Mouse (Mus musculus) right cerebral cortex, postnatal 4 days (tissue): Measurements from ENCODE around the gene Bcl9l.

Source experiments
- DNase-seq: peaks from one replicate; pipeline ENCODE4 v3.0.0-alpha.2; 2022

Gene Bcl9l

GRCm38 (mm10) chr9:44513610-44514009 is 31.0 kb downstream of the Bcl9l start:
- no peak for DNase-seq

DNA sequence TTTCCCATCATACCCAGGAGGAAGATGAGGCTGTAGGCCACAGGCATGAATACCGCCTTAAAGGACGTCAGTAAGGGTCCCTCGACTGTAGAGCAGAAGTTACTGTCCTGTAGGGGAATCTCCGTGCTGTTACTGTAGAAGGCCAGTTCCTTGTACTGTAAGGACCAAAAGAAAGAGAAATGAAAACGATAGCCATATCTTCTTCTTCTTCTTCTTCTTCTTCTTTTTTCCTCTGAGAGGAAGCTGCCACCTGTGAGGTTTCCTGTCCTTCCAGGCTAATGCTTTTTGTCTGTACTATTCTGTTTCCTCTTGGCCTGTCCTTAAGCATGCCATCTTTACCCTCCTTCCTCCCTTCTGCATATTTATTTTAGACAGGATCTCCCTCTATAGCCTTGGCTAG is 31.5 kb downstream of the Bcl9l start:
- no peak for DNase-seq

- DNase-seq: no peak
Measured at GRCm38 (mm10) chr9:44515131-44515751, 32.6 kb downstream of the Bcl9l start.

- DNase-seq: no peak
Measured at GRCm38 (mm10) chr9:44515891-44516290, 33.3 kb downstream of the Bcl9l start.

- DNase-seq: no peak
Measured at GRCm38 (mm10) chr9:44517368-44517767, 34.7 kb downstream of the Bcl9l start.

DNA sequence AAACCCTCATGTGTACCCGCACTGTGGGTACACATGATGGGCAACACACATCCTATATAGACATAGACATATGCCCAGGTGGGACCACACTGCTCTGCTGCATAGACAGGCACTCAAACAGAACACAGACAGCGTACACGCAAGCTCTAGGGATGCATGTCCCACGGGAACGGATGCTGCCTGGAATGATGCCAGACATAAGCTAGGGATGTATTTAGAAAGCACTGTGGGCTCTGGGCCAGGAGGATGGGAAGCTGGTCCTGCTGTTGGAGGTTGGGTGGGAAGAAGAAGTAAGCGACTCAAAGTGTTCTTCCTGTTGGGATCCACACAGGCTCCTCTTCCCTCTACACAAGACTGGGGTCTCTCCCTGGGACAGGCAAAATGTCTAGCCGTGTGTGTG is 35.4 kb downstream of the Bcl9l start:
- DNase-seq: peak; percentile 56

GRCm38 (mm10) chr9:44521927-44522326 is 39.3 kb downstream of the Bcl9l start:
- DNase-seq: no peak

GRCm38 (mm10) chr9:44523686-44524085 is 41.1 kb downstream of the Bcl9l start:
- DNase-seq: no peak

DNA sequence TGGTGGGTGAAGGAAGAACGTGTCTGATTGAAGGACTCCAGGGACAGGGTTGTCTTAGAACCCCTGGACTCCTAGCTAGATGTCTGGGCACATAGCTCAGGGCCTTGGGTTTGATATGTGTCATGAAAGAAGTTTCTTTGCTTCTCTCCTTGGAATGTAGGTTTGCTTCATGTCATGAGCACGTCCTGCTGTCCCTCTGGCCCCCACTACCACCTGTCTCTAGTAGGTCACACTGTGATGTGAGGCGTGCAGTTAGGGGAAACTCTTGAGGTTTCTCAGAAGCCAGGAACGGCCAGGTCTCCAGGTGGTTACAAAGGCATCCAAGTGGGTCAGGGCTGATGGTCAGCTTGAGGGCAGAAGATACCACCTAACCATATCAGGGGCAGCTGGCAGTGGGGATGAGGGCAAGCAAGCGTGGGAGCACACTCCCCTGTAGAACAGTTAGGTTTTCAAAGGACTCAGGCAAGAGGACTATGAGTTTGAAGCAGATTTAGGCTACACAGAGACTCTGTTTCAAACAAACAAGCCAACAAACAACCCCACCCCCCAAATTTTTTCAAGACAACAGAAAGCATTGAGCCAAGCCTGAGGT is 41.7 kb downstream of the Bcl9l start:
- DNase-seq: no peak

DNA sequence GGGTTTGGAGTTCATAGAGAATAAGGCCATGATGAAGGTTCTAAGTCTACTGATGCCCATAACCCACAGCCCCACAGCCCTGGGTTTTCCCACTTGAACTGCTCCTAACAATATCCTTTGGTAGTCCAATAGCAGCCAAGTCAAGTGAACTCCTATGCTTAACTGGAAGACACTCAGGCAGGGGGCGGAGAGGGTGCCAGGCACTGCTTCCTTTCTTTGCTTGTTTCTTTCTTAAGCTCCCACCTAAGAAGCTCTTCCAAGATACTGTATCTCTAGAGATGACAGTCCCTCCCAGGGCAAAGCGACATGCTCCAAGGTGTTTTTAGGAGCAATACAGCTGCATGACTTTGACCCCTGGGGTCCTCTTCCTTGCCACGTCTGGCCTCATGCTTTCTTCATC is 42.4 kb downstream of the Bcl9l start:
- no peak for DNase-seq

GRCm38 (mm10) chr9:44525589-44525988 is 43.0 kb downstream of the Bcl9l start:
- DNase-seq: no peak

- no peak for DNase-seq
Measured at GRCm38 (mm10) chr9:44526337-44527112, 43.9 kb downstream of the Bcl9l start.

DNA sequence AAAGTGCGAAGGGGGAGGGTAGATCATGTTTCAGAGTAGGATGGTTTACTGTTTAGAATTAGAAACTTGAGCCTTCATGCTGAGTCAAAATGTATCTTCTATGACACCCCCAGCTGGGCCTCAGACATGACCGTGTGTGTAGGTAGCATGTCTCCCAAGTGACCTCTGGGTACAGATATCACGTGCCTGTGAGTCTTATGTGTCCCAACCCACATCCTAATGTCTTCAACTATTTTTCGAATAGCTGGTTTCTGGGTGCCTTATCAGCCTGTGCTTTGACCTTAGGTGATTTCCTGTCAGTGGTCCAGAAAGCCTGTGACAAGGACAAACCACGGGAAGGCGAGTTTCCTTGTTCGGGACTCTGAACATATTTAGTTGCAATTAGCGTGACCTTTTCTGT is 45.7 kb downstream of the Bcl9l start:
- no peak for DNase-seq

- no peak for DNase-seq
Measured at GRCm38 (mm10) chr9:44532991-44533580, 50.5 kb downstream of the Bcl9l start.

GRCm38 (mm10) chr9:44537625-44538301 is 55.1 kb downstream of the Bcl9l start:
- DNase-seq: no peak

GRCm38 (mm10) chr9:44539816-44540421 is 57.3 kb downstream of the Bcl9l start:
- DNase-seq: no peak

GRCm38 (mm10) chr9:44540676-44541075 is 58.1 kb downstream of the Bcl9l start:
- no peak for DNase-seq

- DNase-seq: no peak
Measured at GRCm38 (mm10) chr9:44542364-44542763, 59.7 kb downstream of the Bcl9l start.

DNA sequence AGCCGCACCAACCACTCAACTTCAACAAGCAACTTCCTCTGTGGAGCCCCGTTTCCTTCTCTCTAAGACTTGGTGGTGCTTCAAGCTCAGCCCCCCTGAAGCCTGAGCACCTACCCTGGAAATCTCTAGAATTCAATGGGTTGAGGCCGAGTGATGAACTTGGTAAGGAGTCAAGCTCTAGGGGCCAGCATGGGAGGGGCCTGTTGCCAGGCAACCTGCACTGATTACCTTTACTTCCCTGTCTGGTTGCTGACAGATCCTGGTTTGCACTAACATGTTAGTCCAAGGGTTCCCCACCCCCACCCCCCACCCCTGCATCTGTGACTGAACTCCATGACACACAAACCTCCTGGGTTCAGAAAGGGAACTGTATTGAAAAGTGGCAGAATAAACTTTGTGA is 62.4 kb downstream of the Bcl9l start:
- no peak for DNase-seq

- no peak for DNase-seq
Measured at GRCm38 (mm10) chr9:44548412-44549152, 66.0 kb downstream of the Bcl9l start.

DNA sequence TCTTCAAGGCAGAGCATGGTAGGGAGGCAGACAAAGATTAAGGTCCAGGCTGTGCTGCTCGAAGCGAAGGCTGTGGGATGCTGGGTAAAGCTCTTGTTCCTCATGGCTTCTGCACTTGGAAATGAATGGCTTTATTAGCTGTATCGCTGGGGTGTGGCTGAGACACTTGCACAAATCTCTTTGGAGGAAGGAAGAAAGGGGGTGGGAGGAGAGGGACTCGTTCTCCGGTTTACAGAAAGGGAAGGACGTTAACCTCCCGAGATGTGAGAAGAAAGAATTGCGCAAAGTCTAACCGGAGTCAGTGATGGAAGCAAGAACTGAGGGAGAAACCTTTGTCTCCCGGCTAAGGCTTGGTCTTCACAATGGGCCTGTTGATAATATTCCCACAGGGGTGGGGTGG is 68.5 kb downstream of the Bcl9l start:
- no peak for DNase-seq

- no peak for DNase-seq
Measured at GRCm38 (mm10) chr9:44552161-44552560, 69.5 kb downstream of the Bcl9l start.
